Mouse (Mus musculus) thymus, adult 2 months (tissue): ENCODE measurements around the gene Zfp296.

Source experiments
- CTCF ChIP-seq: fragments of 200-500 bp; IDR thresholded peaks from 2 replicates; pipeline ENCODE4 v1.5.1; 2012; ENCODE audit warnings: mild to moderate bottlenecking, control low read depth, low read length, moderate library complexity, borderline replicate concordance; ENCODE audit not compliant: control insufficient read depth, poor library complexity, insufficient read depth; ENCODE audit errors: extremely low read depth
- POLR2A ChIP-seq: fragments of 200-500 bp; IDR thresholded peaks from 2 replicates; pipeline ENCODE4 v1.6.1; 2012; ENCODE audit warnings: mild to moderate bottlenecking, low read length, control low read depth, moderate library complexity; ENCODE audit not compliant: control insufficient read depth, poor library complexity, insufficient read depth; ENCODE audit errors: extremely low read depth

DNA sequence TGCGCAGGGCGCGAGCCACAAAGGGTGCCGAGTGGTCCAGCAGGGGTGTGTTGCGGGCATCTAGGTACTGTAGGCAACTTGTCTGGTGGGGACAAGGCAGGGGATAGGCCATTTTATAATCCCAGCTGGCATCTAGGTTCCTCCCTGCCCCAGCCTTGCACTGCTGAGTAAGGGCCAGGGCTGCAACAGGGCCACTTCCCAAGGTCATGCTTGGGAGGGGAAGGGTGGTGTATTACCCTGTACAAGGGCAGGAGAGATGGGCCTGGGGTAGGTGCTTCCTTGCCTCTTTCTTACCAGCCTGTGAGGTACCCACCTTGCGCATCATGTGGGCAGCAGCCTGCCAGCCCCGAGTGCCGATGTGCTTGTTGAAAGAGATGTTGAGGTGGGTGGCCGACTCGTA, 42.4 kb upstream of the Zfp296 start:
- TF ChIP-seq POLR2A: no peak
- no peak for TF ChIP-seq CTCF
